Mouse (Mus musculus): Measurements from ENCODE around the gene Ttbk2.

- TF ChIP-seq CTCF (IDR thresholded peaks at IDR 0.05; ENCODE audit: insufficient read depth, low read depth, low read length): no peak
- TF ChIP-seq POLR2A (IDR thresholded peaks at IDR 0.05; ENCODE audit: insufficient read depth, low read depth, low read length): no peak
Measured at GRCm38 (mm10) chr2:120860699-120861098, 10.3 kb upstream of the Ttbk2 start.
